Mouse (Mus musculus) heart, postnatal 0 days (tissue): ENCODE results near the gene Ly6g6c.

Experiments
- CTCF ChIP-seq: IDR thresholded peaks from 2 replicates; pipeline ENCODE4 v1.5.1; 2016; ENCODE audit warnings: antibody characterized with exemption, control low read depth, low read depth
- EP300 ChIP-seq: IDR thresholded peaks from 2 replicates; pipeline ENCODE4 v1.6.1; 2016; ENCODE audit warnings: antibody characterized with exemption, low read depth

DNA sequence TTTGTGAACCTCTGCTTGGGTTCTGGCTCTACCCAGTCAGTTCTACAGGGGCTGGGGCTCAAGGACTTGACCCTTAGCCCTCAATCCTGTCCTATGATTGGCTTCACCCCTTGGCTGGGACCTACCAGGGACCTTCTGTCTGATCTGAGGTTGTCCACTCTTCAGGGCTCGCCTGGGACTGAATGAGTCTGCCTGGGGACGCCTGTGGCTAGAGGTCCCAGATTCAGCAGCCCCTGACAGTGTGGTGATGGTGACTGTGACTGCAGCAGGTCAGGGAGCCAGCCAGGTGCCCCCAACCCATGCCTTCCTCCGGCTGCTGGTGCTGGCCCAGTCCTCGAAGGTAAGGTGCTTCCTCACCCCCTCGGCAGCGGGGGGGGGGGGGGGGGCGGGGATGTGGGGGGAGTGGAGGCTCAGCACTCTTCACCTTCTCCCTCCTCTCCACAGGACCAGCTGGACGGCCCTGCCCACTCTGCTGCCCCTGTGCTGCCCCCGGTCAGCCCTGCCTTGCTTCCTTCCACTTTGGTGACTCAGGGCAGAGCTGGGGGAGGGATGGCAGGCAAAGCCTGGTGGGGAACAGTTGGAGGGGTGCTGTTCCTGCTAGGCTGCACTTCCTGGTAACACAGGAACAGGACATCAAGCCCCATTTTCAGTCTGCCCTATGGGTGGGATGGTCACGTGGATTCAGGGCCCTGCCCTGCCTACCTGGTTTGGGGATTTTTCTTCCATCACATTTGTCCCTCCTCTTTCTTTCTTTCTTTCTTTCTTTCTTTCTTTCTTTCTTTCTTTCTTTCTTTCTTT lies 40.3 kb upstream of the Ly6g6c start:
- TF ChIP-seq CTCF: no peak
- TF ChIP-seq EP300: no peak
